Mouse (Mus musculus): ENCODE results near the gene Fermt2. TPM values are rescaled to one million over a fixed set of nuclear protein-coding genes. Genes with fewer than 3 reads are reported as not detected.

Gene Fermt2
- total RNA-seq (2021), result 100 to 1,000 TPM; 160 to 178 TPM
- long read RNA-seq, experiment 1, transcript Fermt2-201 (15 exons, 3,293 nt), result major isoform, 24 of 89 reads
- long read RNA-seq, experiment 1, partial matches to known transcripts, result 57 of 89 reads
- long read RNA-seq, experiment 1, other reads (novel, unspliced or antisense), result 8 of 89 reads
- long read RNA-seq, experiment 2, transcript Fermt2-201 (15 exons, 3,293 nt), result major isoform, 51 of 80 reads
- long read RNA-seq, experiment 2, partial matches to known transcripts, result 16 of 80 reads
- long read RNA-seq, experiment 2, other reads (novel, unspliced or antisense), result 13 of 80 reads

GRCm38 (mm10) chr14:45529411-45530363 lies at the start of gene Fermt2:
TSS of gene Fermt2 (minus strand) at chr14:45530118.
- DNase-seq, result peak; percentile 93

GRCm38 (mm10) chr14:45566066-45566937 lies 36.4 kb upstream of the Fermt2 start:
- peak; percentile 84 for DNase-seq

DNA sequence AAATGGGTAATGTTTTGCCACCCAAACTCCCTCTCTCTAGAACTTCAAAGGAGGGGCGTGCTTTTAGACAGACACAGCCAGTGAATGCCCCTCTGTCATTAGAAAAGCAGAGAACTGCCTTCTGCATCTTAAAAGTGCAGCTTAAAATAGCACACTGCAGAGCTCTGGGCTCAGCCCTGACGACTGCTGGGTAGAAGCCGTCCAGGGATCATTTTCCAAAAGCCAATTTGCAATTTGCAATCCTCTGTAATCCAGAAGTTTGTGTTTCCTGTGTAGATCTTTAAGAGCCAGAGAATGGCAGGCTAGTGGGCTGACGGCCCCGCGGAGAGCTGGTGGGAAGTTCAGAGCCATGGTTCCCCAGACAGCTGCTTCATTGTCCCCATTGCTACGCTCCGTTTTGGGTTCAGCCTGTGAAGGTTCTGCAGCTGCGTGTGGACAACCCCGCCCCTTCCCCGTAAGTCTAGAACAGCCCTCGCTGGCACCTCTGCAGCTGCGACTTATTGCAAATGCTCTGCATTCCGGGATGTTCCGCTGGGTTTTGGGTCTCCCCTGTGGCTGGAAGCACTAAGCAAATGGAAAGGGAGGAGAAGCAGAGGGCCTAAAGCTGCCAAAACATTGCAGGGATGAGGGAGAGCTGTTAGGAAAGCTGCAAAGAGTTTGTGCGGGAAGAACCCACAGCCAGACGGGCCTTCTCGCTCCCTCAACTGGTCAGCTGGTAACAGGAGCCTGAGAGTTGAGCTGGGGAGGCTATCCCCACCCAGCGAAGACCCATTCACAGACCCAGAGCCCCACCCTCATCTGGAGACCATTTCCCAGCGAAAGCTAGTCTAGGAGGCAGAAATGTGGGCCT lies 35.5 kb upstream of the Fermt2 start:
- peak; percentile 74 for DNase-seq

- peak; percentile 83 for DNase-seq
Measured at GRCm38 (mm10) chr14:45563577-45563976, 33.7 kb upstream of the Fermt2 start.

GRCm38 (mm10) chr14:45561681-45562080 lies 31.8 kb upstream of the Fermt2 start:
- DNase-seq, result no peak

- no peak for DNase-seq
Measured at GRCm38 (mm10) chr14:45559018-45559417, 29.1 kb upstream of the Fermt2 start.

DNA sequence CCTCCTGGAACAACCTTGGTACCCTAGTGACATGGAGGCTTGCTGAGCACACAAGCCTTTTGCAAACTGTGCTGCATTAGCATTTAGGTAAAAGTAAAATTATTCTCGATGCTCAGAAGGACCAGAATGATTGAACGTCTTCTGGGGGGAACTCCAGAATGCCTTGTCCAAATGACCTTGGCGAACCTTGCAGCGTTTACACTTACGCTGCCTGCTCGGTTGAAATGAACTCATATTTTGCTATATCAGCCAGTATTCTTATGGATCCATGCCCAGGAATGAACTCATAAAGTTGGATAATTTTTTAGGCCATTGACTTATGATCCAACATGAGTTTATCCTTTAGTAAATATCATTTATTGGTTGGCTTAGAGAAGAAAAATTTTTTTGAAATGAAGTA lies 24.4 kb upstream of the Fermt2 start:
- no peak for DNase-seq

- DNase-seq, result peak; percentile 69
Measured at GRCm38 (mm10) chr14:45553854-45554253, 23.9 kb upstream of the Fermt2 start.

DNA sequence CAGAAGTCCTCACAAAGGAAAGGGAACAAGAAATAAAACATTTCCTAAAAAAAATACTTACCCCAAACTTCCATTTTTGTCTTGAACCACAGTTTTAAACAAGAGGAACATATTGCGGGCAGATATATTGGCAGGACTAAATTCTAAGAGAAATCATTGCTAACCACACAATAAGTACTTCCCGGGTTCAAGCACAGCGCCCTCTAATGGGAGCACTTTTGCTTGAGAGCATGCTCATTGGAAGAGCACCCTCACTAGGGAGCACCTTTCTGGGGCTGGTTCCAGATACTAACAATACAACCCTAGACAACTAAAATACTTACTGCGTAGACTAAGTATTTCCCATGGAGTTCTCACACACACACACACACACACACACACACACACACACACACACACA lies 22.5 kb upstream of the Fermt2 start:
- no peak for DNase-seq

DNA sequence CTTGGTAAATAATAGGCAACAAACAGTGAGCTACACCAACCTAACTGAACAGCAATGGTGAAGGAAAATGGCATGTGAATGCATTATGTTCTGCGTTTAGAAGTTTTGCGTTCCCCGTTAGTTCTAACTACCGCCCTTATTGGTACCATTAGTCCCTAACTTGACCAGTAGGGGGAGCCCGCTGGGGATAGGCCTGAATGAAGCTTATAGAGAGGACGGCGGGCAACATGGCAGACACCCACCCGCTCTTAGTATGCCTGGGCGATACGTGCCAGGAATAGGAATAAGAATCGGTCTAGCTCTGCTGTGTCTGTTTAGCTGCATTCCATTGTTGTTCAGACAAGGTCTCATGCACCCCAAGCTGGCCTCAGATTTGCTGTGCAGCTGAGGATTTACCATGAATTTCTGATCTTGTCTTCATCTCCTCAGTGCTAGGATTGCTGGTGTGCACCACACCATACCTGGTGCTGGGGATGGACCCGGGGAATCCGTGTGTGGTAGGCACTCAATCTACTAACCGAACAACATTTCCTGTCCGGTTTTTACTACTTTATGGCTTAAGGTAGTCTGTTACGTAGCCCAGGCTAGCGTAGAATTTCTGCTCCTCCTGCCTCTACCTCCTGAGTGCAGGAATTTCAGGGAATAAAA lies 21.3 kb upstream of the Fermt2 start:
- DNase-seq, result peak; percentile 39

GRCm38 (mm10) chr14:45550010-45550647 lies 20.2 kb upstream of the Fermt2 start:
- peak; percentile 61 for DNase-seq

DNA sequence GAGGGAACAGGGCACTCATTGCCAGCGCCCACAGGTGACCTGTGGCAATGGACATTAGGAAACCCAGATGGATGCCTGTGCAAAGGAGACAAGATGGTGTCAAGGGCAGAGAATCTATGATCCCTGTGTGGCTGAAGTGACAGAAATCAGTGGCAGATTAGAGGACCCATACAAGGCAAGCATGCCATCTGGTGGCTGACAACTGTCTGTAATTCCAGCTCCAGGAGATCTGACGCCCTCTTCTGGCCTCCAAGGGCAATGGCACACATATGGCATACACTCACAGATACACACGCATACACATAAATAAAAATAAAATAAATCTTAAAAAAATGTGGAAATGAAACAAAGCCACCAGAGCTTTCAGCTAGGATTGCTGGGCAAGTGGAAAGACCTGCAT lies 18.2 kb upstream of the Fermt2 start:
- no peak for DNase-seq

- DNase-seq, result no peak
Measured at GRCm38 (mm10) chr14:45544905-45545304, 15.0 kb upstream of the Fermt2 start.

DNA sequence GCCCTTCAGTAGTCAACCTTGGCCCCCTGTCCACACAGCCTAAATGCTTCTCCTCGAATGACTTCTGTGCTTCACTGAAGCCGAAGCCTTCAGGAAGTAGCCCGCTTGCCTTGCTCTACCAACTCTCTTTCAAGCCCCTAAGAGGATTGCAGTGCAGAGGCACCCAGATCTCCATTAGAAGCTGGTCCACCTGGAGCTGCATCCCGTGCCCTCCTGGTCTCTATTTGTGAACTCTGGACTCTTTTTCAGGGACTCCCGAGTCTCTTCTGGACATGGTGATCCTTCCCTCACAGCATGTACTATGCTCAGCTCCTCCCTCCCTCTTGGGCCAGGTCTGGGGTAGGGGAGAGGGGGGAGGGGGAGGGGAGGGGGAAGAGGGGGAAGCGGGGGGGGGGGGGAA lies 14.1 kb upstream of the Fermt2 start:
- no peak for DNase-seq

DNA sequence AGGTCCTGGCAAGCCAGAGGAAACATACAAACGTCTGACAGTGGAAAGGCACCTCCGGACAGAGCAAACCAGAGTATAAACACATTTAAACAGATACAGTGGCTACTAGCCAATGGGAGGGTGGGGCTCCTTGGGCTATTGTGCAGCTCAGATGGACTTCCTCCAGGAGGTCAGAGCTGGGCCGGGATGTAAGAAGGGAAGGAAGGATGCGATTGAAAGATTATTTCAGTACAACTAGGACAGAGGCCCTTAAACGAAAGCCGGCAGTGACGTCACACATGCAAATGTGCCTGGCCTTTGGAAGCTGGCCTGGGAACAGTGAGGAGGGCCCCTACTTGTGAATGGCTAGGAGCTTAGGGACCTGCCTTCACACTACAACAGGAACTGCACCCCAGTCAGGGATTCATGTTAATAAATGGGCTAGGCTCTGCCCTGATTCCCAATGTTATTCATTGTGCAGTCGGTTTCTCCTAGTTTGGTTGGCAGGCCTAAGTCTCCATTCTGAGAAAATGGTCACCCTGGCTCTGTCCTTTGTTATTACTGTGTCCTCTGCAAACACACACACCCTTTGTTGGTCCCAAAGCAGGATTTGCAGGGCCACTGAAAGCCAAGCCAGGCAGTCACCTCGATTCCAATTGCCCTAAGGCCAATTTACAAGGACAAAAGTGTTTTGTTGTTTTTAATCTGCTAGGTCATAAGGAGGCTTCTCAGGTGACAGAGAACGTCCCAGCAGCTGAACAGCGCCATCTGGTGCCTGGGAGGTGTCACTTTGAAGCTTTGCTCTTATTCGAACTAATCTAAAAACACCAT lies 9.9 kb upstream of the Fermt2 start:
- peak; percentile 88 for DNase-seq

- DNase-seq, result no peak
Measured at GRCm38 (mm10) chr14:45530364-45531345, 737 bp upstream of the Fermt2 start.

GRCm38 (mm10) chr14:45528861-45529260 lies 1.1 kb downstream of the Fermt2 start:
- DNase-seq, result peak; percentile 34

- DNase-seq, result no peak
Measured at GRCm38 (mm10) chr14:45515771-45516170, 14.1 kb downstream of the Fermt2 start.

Data from adrenal gland, postnatal 10 days (tissue).